Mouse (Mus musculus): ENCODE data around the gene Gm4553.
"Not testable (repeated sequence)": the region's sequence is repeated elsewhere in the genome, so short reads cannot be mapped to it uniquely, and the experiment has no call there.

The Gm4553 gene

GRCm38 (mm10) chr7:142135934-142136333, 29.6 kb downstream of the Gm4553 start, which contains the start of gene Gm39115:
Gene Gm39115, minus strand, starts transcription at chr7:142136034.
- DNase-seq (ENCODE audit: low read depth, low spot score): not testable (repeated sequence)

GRCm38 (mm10) chr7:142134206-142134995, 31.1 kb downstream of the Gm4553 start:
- DNase-seq (ENCODE audit: low read depth, low spot score): no peak

- no peak for DNase-seq (ENCODE audit: low read depth, low spot score)
Measured at GRCm38 (mm10) chr7:142128843-142129242, 36.7 kb downstream of the Gm4553 start.

DNA sequence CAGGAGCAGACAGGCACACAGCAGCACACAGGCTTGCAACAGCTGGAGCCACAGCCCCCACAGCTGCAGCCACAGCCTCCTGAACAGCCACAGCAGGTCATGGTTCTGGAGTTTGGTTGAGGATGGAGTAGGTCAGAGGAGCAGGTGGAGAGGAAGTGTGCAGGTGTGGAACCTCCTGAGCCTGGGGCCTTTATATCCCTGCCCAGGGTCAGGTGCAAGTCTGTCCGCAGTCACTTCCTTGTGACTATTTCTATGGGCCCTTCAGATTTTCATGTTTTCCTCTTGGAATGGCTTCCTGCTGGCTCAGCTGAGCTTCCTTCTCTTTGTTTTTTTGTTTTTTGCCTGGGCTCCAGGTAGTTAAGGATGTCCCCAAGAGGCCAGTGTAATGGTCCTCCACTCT, 44.9 kb downstream of the Gm4553 start, which contains the start of gene Gm45618:
Gm45618 (minus strand) TSS at position 101 of the 400 bp plus-strand sequence.
- DNase-seq (ENCODE audit: low read depth, low spot score): not testable (repeated sequence)

GRCm38 (mm10) chr7:142119632-142120031, 45.9 kb downstream of the Gm4553 start:
- no peak for DNase-seq (ENCODE audit: low read depth, low spot score)
